Mouse (Mus musculus) embryonic fibroblast, embryonic 13.5 days (primary cell): ENCODE data around the gene Hipk2.

Experiments
- CTCF ChIP-seq: IDR thresholded peaks from 2 replicates; pipeline ENCODE4 v1.5.1; 2011; ENCODE audit warnings: mild to moderate bottlenecking, control low read depth, low read length, moderate library complexity, borderline replicate concordance; ENCODE audit not compliant: insufficient read depth
- POLR2A ChIP-seq: IDR thresholded peaks from 2 replicates; pipeline ENCODE4 v1.6.1; 2011; ENCODE audit warnings: low read depth, mild to moderate bottlenecking, control low read depth, low read length, moderate library complexity

- TF ChIP-seq CTCF, result no peak
- no peak for TF ChIP-seq POLR2A
These were observed 54.3 kb downstream of the Hipk2 start for GRCm38 (mm10) chr6:38821686-38822085.
